Mouse (Mus musculus): ENCODE data around the gene Sdc3.

DNA sequence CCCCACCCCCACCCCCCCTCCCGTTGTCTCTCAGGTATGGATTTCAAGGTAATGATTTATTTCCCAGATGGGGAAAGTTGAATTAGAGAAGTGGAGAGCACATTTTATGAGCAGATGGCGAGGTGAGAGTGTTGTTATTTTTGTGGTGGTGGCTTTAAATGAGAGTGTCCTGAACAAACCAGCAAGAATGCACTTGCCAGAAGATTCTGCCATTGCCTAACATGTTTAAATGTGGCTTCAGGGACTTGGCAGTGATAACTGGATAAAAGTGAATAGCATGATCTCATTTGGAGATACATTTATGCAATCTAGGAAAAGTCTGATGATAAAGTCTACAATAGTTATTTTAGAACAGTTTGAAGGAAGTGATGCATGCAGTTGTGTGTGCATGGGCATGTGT is 37.6 kb upstream of the Sdc3 start:
- TF ChIP-seq CTCF (IDR thresholded peaks at IDR 0.05; ENCODE audit: extremely low read depth, insufficient read length, insufficient replicate concordance, low read depth, low read length) (no peak), POLR2A (IDR thresholded peaks at IDR 0.05; ENCODE audit: low read depth, low read length) (no peak)
